Mouse (Mus musculus) intestine, postnatal 0 days (tissue): ENCODE results near the gene Myrf. TPM values are rescaled to one million over a fixed set of nuclear protein-coding genes. Genes with fewer than 3 reads are reported as not detected.

Source experiments
- ATAC-seq: fragments of 200-750 bp; cut with Nextera tagmentation; 2 replicates; pipeline ENCODE4 v1.8.0; 2017; ENCODE audit warnings: mild to moderate bottlenecking, moderate TSS enrichment, moderate library complexity
- H3K27ac ChIP-seq: fragments of 300-500 bp; sonication (generic); 2 replicates; pipeline ENCODE4 v1.5.1; 2014; ENCODE audit warnings: mild to moderate bottlenecking, low read depth, low read length, moderate library complexity
- H3K27me3 ChIP-seq: fragments of 300-500 bp; sonication (generic); replicated peaks from 2 replicates; pipeline ENCODE4 v1.6.1; 2014; ENCODE audit warnings: low read length, mixed read lengths; ENCODE audit not compliant: control insufficient read depth, insufficient read depth
- H3K36me3 ChIP-seq: fragments of 300-500 bp; sonication (generic); 2 replicates; pipeline ENCODE4 v1.6.1; 2014; ENCODE audit warnings: mild to moderate bottlenecking, moderate library complexity; ENCODE audit not compliant: control insufficient read depth, insufficient read depth
- H3K4me1 ChIP-seq: fragments of 300-500 bp; sonication (generic); replicated peaks from 2 replicates; pipeline ENCODE4 v1.6.1; 2014; ENCODE audit warnings: antibody characterized with exemption, low read length, mixed read lengths; ENCODE audit not compliant: control insufficient read depth, insufficient read depth
- H3K4me2 ChIP-seq: fragments of 300-500 bp; sonication (generic); replicated peaks from 2 replicates; pipeline ENCODE4 v1.6.1; 2014; ENCODE audit warnings: low read depth, mild to moderate bottlenecking, moderate library complexity
- H3K4me3 ChIP-seq: fragments of 300-500 bp; sonication (generic); 2 replicates; pipeline ENCODE4 v1.5.1; 2014; ENCODE audit warnings: low read depth, low read length
- H3K9ac ChIP-seq: fragments of 300-500 bp; sonication (generic); 2 replicates; pipeline ENCODE4 v1.6.1; 2014; ENCODE audit warnings: mild to moderate bottlenecking, low read depth, low read length
- H3K9me3 ChIP-seq: fragments of 300-500 bp; sonication (generic); 2 replicates; pipeline ENCODE4 v1.6.1; 2016; ENCODE audit warnings: mixed run types; ENCODE audit not compliant: control insufficient read depth
- CTCF ChIP-seq: sonication (generic); IDR thresholded peaks from 2 replicates; pipeline ENCODE4 v1.5.1; 2016; ENCODE audit warnings: low read depth, mild to moderate bottlenecking, control low read depth, antibody characterized with exemption, moderate library complexity
- WGBS: fragments of 180-500 bp; shearing (Covaris S2); extraction: QIAGEN DNeasy Blood & Tissue Kit; methylation state at CpG from one replicate; pipeline ENCODE4 v1.1.7; 2014; 5-methylcytosine and 5-hydroxymethylcytosine counted together
- polyA plus RNA-seq: library from polyadenylated mRNA; unstranded; fragments of >200 nt; fragmentation: Nextera tagmentation; extraction: Ambion mirVana; gene quantifications from 2 replicates; pipeline ENCODE4 v1.2.1, GENCODE M21; 2015

Myrf gene
- polyA plus RNA-seq, 1 experiment from 2014 or later: 4.1 TPM

GRCm38 (mm10) chr19:10221585-10221984, 19.0 kb downstream of the Myrf start:
- Histone ChIP-seq H3K27ac (no peak overlapping the region), H3K9ac (no peak overlapping the region), H3K4me3 (no peak overlapping the region), H3K9me3 (no peaks in the 10 kb centered on the region), H3K36me3 (peaks cover 13% of the 10 kb centered on the region), H3K27me3 (no peaks in the 10 kb centered on the region), H3K4me2 (no peak overlapping the region), H3K4me1 (peaks cover 17% of the 10 kb centered on the region; the same call in 1 of the 2 replicates)
- no peak for TF ChIP-seq CTCF
- 53% methylated on average over 4 of the region's 4 CpGs for WGBS
- no peak for ATAC-seq

GRCm38 (mm10) chr19:10219593-10219992, 21.0 kb downstream of the Myrf start:
- ATAC-seq: no peak
- H3K36me3 ChIP-seq: peaks cover 23% of the 10 kb centered on the region
- H3K4me3 ChIP-seq: no peak overlapping the region
- no peak for TF ChIP-seq CTCF
- H3K27me3 ChIP-seq: no peaks in the 10 kb centered on the region
- H3K4me2 ChIP-seq: no peak overlapping the region
- no peaks in the 10 kb centered on the region for H3K9me3 ChIP-seq
- no peak overlapping the region for H3K9ac ChIP-seq
- 46% methylated on average over 6 of the region's 6 CpGs for WGBS
- H3K4me1 ChIP-seq: peaks cover 7% of the 10 kb centered on the region; the same call in 1 of the 2 replicates
- no peak overlapping the region for H3K27ac ChIP-seq

DNA sequence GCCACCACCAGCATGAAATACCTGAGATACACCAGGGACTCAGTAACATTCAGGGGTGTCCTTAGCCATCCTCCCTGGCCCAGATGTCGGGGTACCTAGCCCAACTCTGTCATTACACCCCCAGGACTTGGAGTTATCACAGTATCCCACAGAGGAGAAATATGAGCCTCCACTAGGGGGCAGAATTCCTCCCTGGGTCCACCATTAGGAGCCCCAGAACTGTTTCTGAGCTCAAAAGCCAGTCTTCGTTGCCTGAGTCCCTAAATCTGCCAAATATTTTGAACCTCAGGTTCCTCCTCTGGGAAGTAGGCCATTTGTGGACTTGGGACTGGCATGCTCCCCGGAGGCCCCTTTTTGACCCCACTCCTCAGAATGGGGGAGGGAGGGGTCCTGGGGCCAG, 21.4 kb downstream of the Myrf start:
- ATAC-seq: 0 out of 2 replicates have a peak, but pooled peaks have one; percentile 7
- H3K9ac ChIP-seq: no peak overlapping the region

GRCm38 (mm10) chr19:10216101-10216500, 24.4 kb downstream of the Myrf start:
- H3K36me3 ChIP-seq: peaks cover 55% of the 10 kb centered on the region
- WGBS: 66% methylated on average over 8 of the region's 8 CpGs
- H3K9ac ChIP-seq: no peak overlapping the region
- H3K4me2 ChIP-seq: no peak overlapping the region
- no peak for ATAC-seq
- no peak overlapping the region for H3K27ac ChIP-seq
- TF ChIP-seq CTCF: no peak
- no peaks in the 10 kb centered on the region for H3K27me3 ChIP-seq
- no peak overlapping the region for H3K4me3 ChIP-seq
- no peaks in the 10 kb centered on the region for H3K4me1 ChIP-seq
- H3K9me3 ChIP-seq: no peaks in the 10 kb centered on the region

More for the DNA sequence above, 21.4 kb downstream of the Myrf start:
- TF ChIP-seq CTCF: peak; percentile 83
- H3K4me1 ChIP-seq: peaks cover 7% of the 10 kb centered on the region; the same call in 1 of the 2 replicates
- H3K4me3 ChIP-seq: no peak overlapping the region
- peaks cover 25% of the 10 kb centered on the region for H3K36me3 ChIP-seq
- H3K4me2 ChIP-seq: no peak overlapping the region
- H3K27ac ChIP-seq: no peak overlapping the region
- WGBS: 51% methylated on average over 3 of the region's 3 CpGs
- no peaks in the 10 kb centered on the region for H3K27me3 ChIP-seq
- H3K9me3 ChIP-seq: no peaks in the 10 kb centered on the region

DNA sequence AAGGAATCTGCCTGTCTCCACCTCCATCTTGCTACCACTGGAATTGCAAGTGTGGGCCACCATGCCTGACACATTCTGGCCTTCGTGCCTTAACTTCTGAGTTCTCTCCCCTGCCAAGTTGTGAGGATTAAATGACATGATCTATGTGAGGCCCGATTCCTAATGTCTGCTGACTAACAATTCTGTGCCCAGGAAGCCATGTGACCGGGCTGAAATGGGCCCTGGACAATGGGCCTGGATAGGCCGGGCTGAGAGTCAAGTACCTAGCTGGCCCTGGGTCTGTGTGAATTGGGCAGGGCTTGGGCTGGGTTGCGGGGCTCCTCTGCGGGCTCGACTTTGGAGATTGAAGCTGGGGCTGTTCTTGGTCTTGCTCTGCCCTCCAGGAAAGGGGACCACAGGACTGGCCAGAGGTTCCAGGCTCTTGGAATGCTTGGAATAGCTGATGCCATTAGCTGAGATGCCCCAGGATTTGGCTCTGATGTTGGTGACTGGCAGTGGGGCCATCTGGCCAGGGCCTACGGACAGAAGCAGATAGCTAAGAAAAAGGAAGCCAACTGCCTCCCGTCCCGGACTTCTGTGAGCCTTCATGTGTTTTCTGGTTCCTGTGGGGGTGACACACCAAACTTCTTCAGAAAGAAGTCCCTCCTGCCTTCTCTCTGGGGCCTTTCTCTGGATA, 26.6 kb downstream of the Myrf start:
- no peak overlapping the region for H3K4me3 ChIP-seq
- no peak overlapping the region for H3K27ac ChIP-seq
- H3K36me3 ChIP-seq: peaks cover 72% of the 10 kb centered on the region
- no peaks in the 10 kb centered on the region for H3K4me1 ChIP-seq
- H3K9ac ChIP-seq: no peak overlapping the region
- no peak for TF ChIP-seq CTCF
- H3K4me2 ChIP-seq: no peak overlapping the region
- H3K27me3 ChIP-seq: no peaks in the 10 kb centered on the region
- ATAC-seq: no peak
- H3K9me3 ChIP-seq: no peaks in the 10 kb centered on the region
- WGBS: 90% methylated on average over 10 of the region's 10 CpGs

- TF ChIP-seq CTCF: no peak
- Histone ChIP-seq H3K36me3 (peaks cover 69% of the 10 kb centered on the region), H3K4me1 (no peaks in the 10 kb centered on the region), H3K4me2 (no peak overlapping the region), H3K27me3 (no peaks in the 10 kb centered on the region), H3K27ac (no peak overlapping the region), H3K9me3 (no peaks in the 10 kb centered on the region), H3K9ac (no peak overlapping the region), H3K4me3 (no peak overlapping the region)
- WGBS: 88% methylated on average over 4 of the region's 4 CpGs
- no peak for ATAC-seq
Observed at GRCm38 (mm10) chr19:10210885-10211284, 29.7 kb downstream of the Myrf start.
